ENCODE assay signal across 25 mouse cellular contexts in the genomic region with DNA sequence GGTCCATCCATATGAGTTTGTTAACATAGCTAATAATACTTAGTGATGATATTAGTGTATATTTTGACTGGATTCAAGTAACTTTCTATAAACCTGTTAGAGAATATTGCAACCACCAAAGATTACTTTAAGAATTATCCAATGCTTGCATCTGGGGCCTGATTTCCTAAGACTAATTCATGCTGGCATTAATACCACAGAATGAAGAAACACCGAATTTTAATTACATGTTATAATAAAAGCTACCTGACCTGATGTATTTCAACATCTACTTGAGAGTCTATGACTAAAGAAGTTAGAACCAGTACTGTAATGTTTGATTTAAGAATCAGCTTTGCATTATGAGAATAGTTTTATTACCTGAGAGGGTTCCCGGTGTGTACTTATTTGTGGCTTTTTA. TPM values are rescaled to one million over a fixed set of nuclear protein-coding genes. Genes with fewer than 3 reads are reported as not detected.
DNase-seq lines count a peak whose midpoint lies in the region; ATAC-seq lines count a peak whose summit lies in the region.
"Had no signal": no experiment of that assay in that cellular context is flagged by ENCODE, and none has a peak within 500 bp of the region (broad histone marks: within the 10 kb centered on the region; RNA-seq: fewer than 3 reads in every experiment).

Gene C130079G13Rik (plus strand): TSS at position 301 of the 400 bp plus-strand sequence.

- H3K4me3 ChIP-seq in liver, embryonic 12.5 days: no peak within 1 kb of the TSS

- WGBS in liver, embryonic 12.5 days (ENCODE audit: insufficient replicate concordance): 76% methylated on average over 2 of the region's 2 CpGs

- H3K4me1 ChIP-seq in liver, embryonic 12.5 days: no peaks in the 10 kb centered on the region

- DNase-seq in fat pad, adult 2 months (ENCODE audit: extremely low read depth, low read depth, low spot score): peak; percentile 47
- DNase-seq in gonadal fat pad, adult 2 months (ENCODE audit: low read depth): peak; percentile 31
- DNase-seq in gastrocnemius, postnatal 4 days (ENCODE audit: low spot score in 2 of 2): no peak
- DNase-seq: adrenal gland, adult 2 months; adrenal gland, adult 8-10 months; adrenal gland, postnatal 10 days; adrenal gland, postnatal 14 days; adrenal gland, postnatal 25 days; adrenal gland, postnatal 36 days; B cell, adult 2 months; cerebellum, adult 11 months; cerebellum, adult 11-12 months; cerebellum, adult 18-20 months had no signal

- no peak for ATAC-seq in liver, embryonic 12.5 days
- ATAC-seq: activated CD4-positive, CD25-positive, alpha-beta regulatory T cell, adult 4 months; CD4-positive, CD25-positive, alpha-beta regulatory T cell, adult 4 months; Patski had no signal

- H3K4me2 ChIP-seq in liver, embryonic 12.5 days: no peak within 1 kb of the TSS

- no peak within 1 kb of the TSS for H3K9ac ChIP-seq in liver, embryonic 12.5 days

- no peaks in the 10 kb centered on the region for H3K36me3 ChIP-seq in liver, embryonic 12.5 days
- H3K36me3 ChIP-seq: G1E had no signal

- no peak within 1 kb of the TSS for H3K27ac ChIP-seq in liver, embryonic 12.5 days

- H3K9me3 ChIP-seq in liver, embryonic 12.5 days (replicated peaks): no peaks in the 10 kb centered on the region
- H3K9me3 ChIP-seq: G1E had no signal

- no peaks in the 10 kb centered on the region for H3K27me3 ChIP-seq in liver, embryonic 12.5 days (replicated peaks)
- H3K27me3 ChIP-seq: CH12.LX had no signal

RNA-seq across cellular contexts. Expression of gene C130079G13Rik, which starts in this region (rescaled TPM):
- polyA plus RNA-seq in gonadal fat pad, adult 2 months (2012; rRNA removed): not detected in 2 replicates
- not detected for total RNA-seq in gastrocnemius, postnatal 4 days (2021)
- not detected in 2 replicates for polyA plus RNA-seq in liver, embryonic 12.5 days (2016; fragmentation: Nextera tagmentation; extraction: Ambion mirVana)
- total RNA-seq: adrenal gland, adult 18-20 months; adrenal gland, adult 2 months; adrenal gland, adult 8-10 months; adrenal gland, postnatal 10 days; adrenal gland, postnatal 14 days; adrenal gland, postnatal 25 days; adrenal gland, postnatal 36 days; adrenal gland, postnatal 4 days; CH12.LX; ES-E14; G1E; MEL had no signal
- polyA plus RNA-seq: activated CD4-positive, CD25-positive, alpha-beta regulatory T cell, adult 4 months; adrenal gland, adult 2 months; brain, embryonic 14.5 days; C2C12; CD4-positive, CD25-positive, alpha-beta regulatory T cell, adult 4 months; G1E; Patski had no signal

Comparison
In these comparisons a context has a peak if more than half of its experiments do, and no peak if none do; other contexts are left out.
1. Peak in DNase-seq in gonadal fat pad, adult 2 months; RNA of the gene not detected or under 1 TPM.